Comparison of ENCODE assay signal across 14 mouse cellular contexts in genomic region chr17:84875031-84875430, GRCm38 (mm10).
A peak's percentile ranks its signal among the peaks of the same experiment; 100 is the strongest.
DNase-seq lines count a peak whose midpoint lies in the region; ATAC-seq and TF ChIP-seq lines count a peak whose summit lies in the region.
"Had no signal": no experiment of that assay in that cellular context is flagged by ENCODE, and none has a peak within 500 bp of the region (broad histone marks: within the 10 kb centered on the region; RNA-seq: fewer than 3 reads in every experiment).

No protein-coding gene starts in this region.

- TF ChIP-seq POLR2A in lung, adult 2 months (IDR thresholded peaks at IDR 0.05; ENCODE audit: borderline replicate concordance, extremely low read depth, low read depth, low read length): no peak

- no peaks in the 10 kb centered on the region for H3K9me3 ChIP-seq in embryonic facial prominence, embryonic 14.5 days (ENCODE audit: control insufficient read depth, low read length)
- H3K9me3 ChIP-seq in embryonic facial prominence, embryonic 10.5 days: no peaks in the 10 kb centered on the region
- no peaks in the 10 kb centered on the region for H3K9me3 ChIP-seq in kidney, embryonic 15.5 days (replicated peaks)
- H3K9me3 ChIP-seq: embryonic facial prominence, embryonic 13.5 days; forebrain, embryonic 13.5 days; hindbrain, embryonic 12.5 days; limb, embryonic 10.5 days had no signal

- DNase-seq in embryonic facial prominence, embryonic 14.5 days (ENCODE audit: low spot score): peak; percentile 35
- DNase-seq in embryonic facial prominence, embryonic 10.5 days (ENCODE audit: low spot score): no peak
- peak; percentile 23 for DNase-seq in lung, adult 2 months
- peak; percentile 24 to 55 for DNase-seq in lung, postnatal 4 days
- DNase-seq in right cerebral cortex, postnatal 36 days (ENCODE audit: low spot score in 2 of 2): no peak
- no peak for DNase-seq in c-Kit-positive CD71-positive TER-119-positive erythroid progenitor cells, embryonic 14.5 days (ENCODE audit: low spot score)
- DNase-seq: cerebellum, adult 18-20 months had no signal

- TF ChIP-seq CTCF in lung, adult 2 months (IDR thresholded peaks at IDR 0.05; ENCODE audit: insufficient read depth, low read length): no peak

- H3K4me1 ChIP-seq in embryonic facial prominence, embryonic 14.5 days (ENCODE audit: control insufficient read depth, insufficient read depth, low read length): no peaks in the 10 kb centered on the region
- no peaks in the 10 kb centered on the region for H3K4me1 ChIP-seq in embryonic facial prominence, embryonic 10.5 days
- H3K4me1 ChIP-seq in kidney, embryonic 15.5 days: peaks cover 30% of the 10 kb centered on the region
- H3K4me1 ChIP-seq in lung, adult 2 months (ENCODE audit: control insufficient read depth, insufficient read depth, low read length): no peaks in the 10 kb centered on the region
- H3K4me1 ChIP-seq: forebrain, embryonic 13.5 days; hindbrain, embryonic 12.5 days; limb, embryonic 10.5 days had no signal

- H3K9ac ChIP-seq in embryonic facial prominence, embryonic 14.5 days (ENCODE audit: low read depth, low read length): no peak overlapping the region
- H3K9ac ChIP-seq in kidney, embryonic 15.5 days: no peak overlapping the region
- H3K9ac ChIP-seq: embryonic facial prominence, embryonic 13.5 days; forebrain, embryonic 13.5 days; hindbrain, embryonic 12.5 days; liver, embryonic 14.5 days had no signal

- 77% methylated on average over 6 of the region's 6 CpGs for WGBS in embryonic facial prominence, embryonic 14.5 days
- 80% methylated on average over 6 of the region's 6 CpGs for WGBS in embryonic facial prominence, embryonic 10.5 days
- WGBS in kidney, embryonic 15.5 days: 62% methylated on average over 6 of the region's 6 CpGs
- WGBS in lung, adult 2 months: 57% methylated on average over 6 of the region's 6 CpGs

- H3K4me3 ChIP-seq in embryonic facial prominence, embryonic 14.5 days (ENCODE audit: low read depth, low read length): no peak overlapping the region
- no peak overlapping the region for H3K4me3 ChIP-seq in embryonic facial prominence, embryonic 10.5 days
- no peak overlapping the region for H3K4me3 ChIP-seq in kidney, embryonic 15.5 days (replicated peaks)
- H3K4me3 ChIP-seq in lung, adult 2 months (replicated peaks; ENCODE audit: extremely low read depth, low read depth, low read length): no peak overlapping the region
- H3K4me3 ChIP-seq: embryonic facial prominence, embryonic 13.5 days; forebrain, embryonic 13.5 days; hindbrain, embryonic 12.5 days; limb, embryonic 10.5 days had no signal

- no peak overlapping the region for H3K4me2 ChIP-seq in embryonic facial prominence, embryonic 14.5 days (ENCODE audit: low read depth, low read length)
- no peak overlapping the region for H3K4me2 ChIP-seq in kidney, embryonic 15.5 days
- H3K4me2 ChIP-seq: embryonic facial prominence, embryonic 13.5 days; forebrain, embryonic 13.5 days; hindbrain, embryonic 12.5 days had no signal

- no peak for ATAC-seq in embryonic facial prominence, embryonic 14.5 days (ENCODE audit: low read depth)
- ATAC-seq in kidney, embryonic 15.5 days (replicated peaks; ENCODE audit: low FRiP score): peak; percentile 36
- no peak for ATAC-seq in erythroblast, adult 5-6 weeks (replicated peaks; ENCODE audit: low FRiP score, poor library complexity, severe bottlenecking)
- ATAC-seq: forebrain, embryonic 13.5 days had no signal

- no peak overlapping the region for H3K27ac ChIP-seq in embryonic facial prominence, embryonic 14.5 days (replicated peaks; ENCODE audit: low read depth, low read length)
- H3K27ac ChIP-seq in embryonic facial prominence, embryonic 10.5 days (replicated peaks): no peak overlapping the region
- H3K27ac ChIP-seq in kidney, embryonic 15.5 days: peak overlapping the region; percentile 20; the same call in 1 of the 2 replicates
- H3K27ac ChIP-seq: embryonic facial prominence, embryonic 13.5 days; forebrain, embryonic 13.5 days; hindbrain, embryonic 12.5 days; limb, embryonic 10.5 days; liver, embryonic 14.5 days had no signal

- no peaks in the 10 kb centered on the region for H3K36me3 ChIP-seq in embryonic facial prominence, embryonic 14.5 days (ENCODE audit: control insufficient read depth, insufficient read depth, low read length)
- H3K36me3 ChIP-seq in embryonic facial prominence, embryonic 10.5 days (replicated peaks): no peaks in the 10 kb centered on the region
- no peaks in the 10 kb centered on the region for H3K36me3 ChIP-seq in kidney, embryonic 15.5 days
- H3K36me3 ChIP-seq: embryonic facial prominence, embryonic 13.5 days; hindbrain, embryonic 12.5 days; limb, embryonic 10.5 days had no signal

- no peaks in the 10 kb centered on the region for H3K27me3 ChIP-seq in embryonic facial prominence, embryonic 14.5 days (replicated peaks; ENCODE audit: control insufficient read depth, insufficient read depth, low read length)
- no peaks in the 10 kb centered on the region for H3K27me3 ChIP-seq in embryonic facial prominence, embryonic 10.5 days (replicated peaks; ENCODE audit: low read depth, poor library complexity, severe bottlenecking)
- H3K27me3 ChIP-seq in kidney, embryonic 15.5 days: no peaks in the 10 kb centered on the region
- H3K27me3 ChIP-seq: embryonic facial prominence, embryonic 13.5 days; forebrain, embryonic 13.5 days; hindbrain, embryonic 12.5 days had no signal

Comparison
In these comparisons a context has a peak if more than half of its experiments do, and no peak if none do; other contexts are left out.
1. DNase-seq: peak in embryonic facial prominence, embryonic 14.5 days (single experiment), lung, adult 2 months (single experiment) and lung, postnatal 4 days (2 of 2); none in embryonic facial prominence, embryonic 10.5 days (single experiment), right cerebral cortex, postnatal 36 days (0 of 2) and c-Kit-positive CD71-positive TER-119-positive erythroid progenitor cells, embryonic 14.5 days (single experiment).